Mouse (Mus musculus): Measurements from ENCODE around the gene Notch4. TPM values are rescaled to one million over a fixed set of nuclear protein-coding genes. Genes with fewer than 3 reads are reported as not detected.
A peak's percentile ranks its signal among the peaks of the same experiment; 100 is the strongest.

The Notch4 gene
- polyA plus RNA-seq, 1 experiment from 2014 or later = 0.87 TPM

DNA sequence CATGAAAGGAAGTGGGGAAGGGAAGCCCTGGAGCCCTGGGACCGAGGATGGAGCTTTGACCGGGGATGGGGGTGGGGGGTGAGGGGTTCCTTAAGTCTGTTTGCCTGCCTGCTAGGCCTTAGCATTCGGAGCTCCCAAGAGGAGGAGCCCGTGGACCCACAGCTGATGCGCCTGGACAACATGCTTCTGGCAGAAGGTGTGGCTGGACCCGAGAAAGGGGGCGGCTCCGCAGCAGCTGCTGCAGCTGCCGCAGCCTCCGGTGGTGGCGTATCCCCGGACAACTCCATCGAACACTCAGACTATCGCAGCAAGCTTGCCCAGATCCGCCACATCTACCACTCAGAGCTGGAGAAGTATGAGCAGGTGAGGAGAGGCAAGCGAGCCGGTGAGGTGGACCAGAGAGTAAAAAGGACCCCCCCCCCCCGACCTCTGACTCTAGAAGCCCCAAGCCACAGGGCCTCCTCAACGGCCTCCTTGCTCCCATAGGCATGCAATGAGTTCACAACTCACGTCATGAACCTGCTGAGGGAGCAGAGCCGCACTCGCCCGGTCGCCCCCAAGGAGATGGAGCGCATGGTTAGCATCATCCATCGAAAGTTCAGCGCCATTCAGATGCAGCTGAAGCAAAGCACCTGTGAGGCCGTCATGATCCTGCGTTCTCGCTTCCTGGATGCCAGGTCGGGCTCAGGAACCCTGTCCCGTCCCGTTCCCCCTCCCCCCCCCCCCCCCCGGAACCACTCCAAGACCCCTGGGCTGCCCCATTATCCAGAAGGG is 29.9 kb downstream of the Notch4 start:
- no peaks in the 10 kb centered on the region for H3K27me3 ChIP-seq
- no peak for DNase-seq (ENCODE audit: low read depth, low spot score)
- in situ Hi-C loops (cut with MboI; ENCODE audit: low pct_unique_long_range_greater_than_20kb) = no loop called here
- ChIA-PET POLR2A (interaction anchor here (0.7 to 3.4 kb wide), 2 partner anchors 10 to 42 kb away, joined by 3 to 28 read pairs; partner anchors contain the start of genes Agpat1 and Rnf5), CTCF (no interaction called here)
- no peak for ATAC-seq
- TF ChIP-seq CTCF (IDR thresholded peaks at IDR 0.05) = no peak

DNA sequence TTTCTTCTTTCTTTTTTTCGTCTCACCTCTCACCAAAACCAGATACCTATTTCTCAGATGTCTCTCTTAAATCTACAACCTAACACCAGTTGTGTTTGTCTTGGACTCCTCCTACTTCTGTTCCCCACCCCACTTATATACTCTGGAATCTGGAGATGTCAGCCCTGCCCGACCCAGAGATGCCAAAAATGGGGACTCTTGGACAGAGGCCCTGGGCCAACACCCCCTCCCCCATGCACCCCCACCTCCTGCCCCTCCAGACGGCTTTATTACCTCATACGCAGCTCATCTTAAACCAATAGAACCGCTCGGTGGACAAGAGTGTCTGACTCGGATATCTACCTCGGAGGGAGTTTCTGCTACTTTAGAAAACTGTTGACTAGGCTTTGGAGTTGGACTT is 32.0 kb downstream of the Notch4 start:
- ChIA-PET CTCF (interaction anchor here (1.1 kb wide), 1 partner anchor 9 kb away, joined by 4 read pairs; no protein-coding TSS in a partner anchor), POLR2A (no interaction called here)
- ATAC-seq = no peak
- in situ Hi-C loops (cut with MboI; ENCODE audit: low pct_unique_long_range_greater_than_20kb) = no loop called here
- no peak for DNase-seq (ENCODE audit: low read depth, low spot score)
- TF ChIP-seq CTCF (IDR thresholded peaks at IDR 0.05) = no peak
- no peaks in the 10 kb centered on the region for H3K27me3 ChIP-seq

DNA sequence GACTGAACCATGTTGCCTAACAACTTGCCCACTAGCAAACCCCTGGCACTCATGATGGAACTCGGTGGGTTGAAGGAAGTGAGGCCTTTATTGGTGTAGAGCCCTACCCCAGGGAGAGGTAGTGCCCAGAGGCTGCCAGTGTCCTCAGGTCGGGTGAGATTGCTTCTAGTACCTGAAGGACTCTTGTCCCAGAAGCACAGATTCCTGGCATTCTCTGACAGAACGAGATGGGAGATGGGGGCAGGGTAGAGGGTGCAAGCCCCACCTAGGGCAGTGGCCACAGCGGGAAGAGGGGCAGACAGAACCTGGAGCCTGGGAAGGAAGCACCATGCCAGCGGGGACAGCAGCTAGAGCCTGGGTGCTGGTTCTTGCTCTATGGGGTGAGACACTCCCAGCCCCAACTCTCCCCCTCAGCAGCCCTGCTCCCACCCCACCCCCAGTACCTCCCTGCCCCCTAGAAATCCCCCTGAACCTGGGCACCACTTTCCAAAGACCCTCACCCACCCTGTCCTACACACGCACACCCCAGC is 33.6 kb downstream of the Notch4 start, which contains the start of gene Ager:
Ager (plus strand) TSS at position 297 of the 530 bp plus-strand sequence.
- CTCF ChIA-PET = no interaction called here
- no peak for TF ChIP-seq CTCF (IDR thresholded peaks at IDR 0.05)
- POLR2A ChIA-PET = interaction anchor here (2.0 kb wide), 1 partner anchor 10 kb away, joined by 6 read pairs; no protein-coding TSS in a partner anchor
- no peak for DNase-seq (ENCODE audit: low read depth, low spot score)
- ATAC-seq = no peak
- H3K27me3 ChIP-seq = no peaks in the 10 kb centered on the region
- in situ Hi-C loops (cut with MboI; ENCODE audit: low pct_unique_long_range_greater_than_20kb) = no loop called here

DNA sequence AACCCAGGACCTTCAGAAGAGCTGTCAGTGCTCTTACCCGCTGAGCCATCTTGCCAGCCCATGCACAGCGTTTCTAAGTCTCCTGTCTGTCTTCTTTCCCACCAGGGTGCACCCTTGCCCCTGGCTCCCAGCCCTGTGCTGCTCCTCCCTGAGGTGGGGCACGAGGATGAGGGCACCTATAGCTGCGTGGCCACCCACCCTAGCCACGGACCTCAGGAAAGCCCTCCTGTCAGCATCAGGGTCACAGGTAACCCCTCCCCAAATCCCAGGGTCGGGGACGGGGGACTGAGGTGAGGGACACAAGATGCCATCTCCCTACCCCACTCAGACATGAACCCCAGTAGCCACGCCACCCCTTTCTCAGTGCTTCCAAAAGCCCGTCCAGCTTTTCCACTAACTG is 35.8 kb downstream of the Notch4 start:
- H3K27me3 ChIP-seq = no peaks in the 10 kb centered on the region
- no peak for DNase-seq (ENCODE audit: low read depth, low spot score)
- POLR2A ChIA-PET = interaction anchor here (1.0 kb wide), 1 partner anchor 9 kb away, joined by 3 read pairs; the partner anchor contains the start of gene Pbx2
- in situ Hi-C loops (cut with MboI; ENCODE audit: low pct_unique_long_range_greater_than_20kb) = no loop called here
- no peak for ATAC-seq
- no peak for TF ChIP-seq CTCF (IDR thresholded peaks at IDR 0.05)
- CTCF ChIA-PET = interaction anchor here (0.8 kb wide), 1 partner anchor 10 kb away, joined by 3 read pairs; the partner anchor contains the start of gene Gpsm3

DNA sequence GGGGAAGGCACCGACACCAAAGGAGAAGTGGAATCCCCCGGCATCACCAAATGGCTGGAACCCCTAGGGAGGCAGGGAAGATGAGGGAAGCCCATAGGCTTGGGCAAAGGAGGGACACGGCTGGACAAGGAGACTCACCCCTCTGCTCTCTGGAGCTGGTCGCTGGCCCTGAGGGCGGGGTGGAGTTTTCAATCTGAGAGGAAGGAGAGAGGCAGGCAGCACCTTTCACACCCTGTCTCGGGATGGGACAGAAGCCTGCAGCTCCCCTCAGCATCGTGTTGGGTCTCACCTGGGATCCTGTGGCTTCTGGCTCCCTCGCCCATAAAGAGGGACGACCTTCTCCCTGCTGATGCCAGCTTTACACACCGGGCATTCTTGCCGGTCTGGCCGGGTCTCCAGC is 37.7 kb downstream of the Notch4 start:
- TF ChIP-seq CTCF (IDR thresholded peaks at IDR 0.05) = no peak
- DNase-seq (ENCODE audit: low read depth, low spot score) (no peak), ATAC-seq (no peak)
- in situ Hi-C loops (cut with MboI; ENCODE audit: low pct_unique_long_range_greater_than_20kb) = no loop called here
- H3K27me3 ChIP-seq = no peaks in the 10 kb centered on the region
- ChIA-PET CTCF (no interaction called here), POLR2A (interaction anchor here (0.9 to 5.4 kb wide), 4 partner anchors 8 to 43 kb away, joined by 3 to 28 read pairs (median 4); partner anchors contain the start of genes Fkbpl and Pbx2)

DNA sequence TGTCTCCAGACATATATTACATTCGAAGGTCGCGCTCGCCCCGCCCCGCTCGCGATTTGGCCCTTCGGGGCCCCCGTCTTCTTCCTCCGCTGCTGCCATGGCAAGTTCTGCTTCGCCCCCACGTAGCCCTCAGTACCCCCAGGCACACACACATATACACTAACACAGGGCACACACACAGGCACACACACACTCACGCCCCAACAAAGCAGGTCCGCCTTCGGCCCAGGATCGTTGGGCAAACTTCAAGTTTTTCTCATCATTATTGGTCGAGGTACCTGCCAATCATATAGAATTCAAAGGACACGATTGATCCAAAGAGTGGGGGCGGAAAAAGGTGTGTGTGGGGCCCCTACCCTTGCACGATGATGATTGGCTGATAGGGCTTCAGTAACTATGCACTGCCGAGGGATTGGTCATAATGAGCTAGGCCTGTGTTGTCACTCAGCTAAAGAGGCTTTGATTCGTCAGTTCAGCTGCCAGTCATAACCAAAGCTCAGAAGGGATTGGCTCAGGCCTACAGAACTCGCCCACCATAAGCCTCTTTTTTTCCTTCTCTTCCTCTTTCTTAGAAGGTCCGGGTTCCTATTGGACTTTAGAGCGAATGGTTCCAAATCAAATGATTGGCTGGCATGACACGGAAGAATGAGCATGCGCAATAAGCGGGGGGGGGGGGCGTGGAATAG is 39.5 kb downstream of the Notch4 start, which contains the start of gene Rnf5:
Rnf5 (minus strand) TSS at position 316 of the 686 bp plus-strand sequence.
- in situ Hi-C loops (cut with MboI; ENCODE audit: low pct_unique_long_range_greater_than_20kb) = no loop called here
- CTCF ChIA-PET = interaction anchor here (1.0 to 2.1 kb wide), 4 partner anchors 9 to 26 kb away, joined by 3 to 13 read pairs (median 4); partner anchors contain the start of gene Prrt1
- POLR2A ChIA-PET = interaction anchor here (2.3 to 5.4 kb wide), 2 partner anchors 10 to 13 kb away, joined by 12 to 28 read pairs; partner anchors contain the start of genes Gpsm3 and Pbx2
- TF ChIP-seq CTCF (IDR thresholded peaks at IDR 0.05) = no peak
- DNase-seq (ENCODE audit: low read depth, low spot score) (peak; percentile 100), ATAC-seq (peak; percentile 88)
- H3K27me3 ChIP-seq = no peaks in the 10 kb centered on the region

DNA sequence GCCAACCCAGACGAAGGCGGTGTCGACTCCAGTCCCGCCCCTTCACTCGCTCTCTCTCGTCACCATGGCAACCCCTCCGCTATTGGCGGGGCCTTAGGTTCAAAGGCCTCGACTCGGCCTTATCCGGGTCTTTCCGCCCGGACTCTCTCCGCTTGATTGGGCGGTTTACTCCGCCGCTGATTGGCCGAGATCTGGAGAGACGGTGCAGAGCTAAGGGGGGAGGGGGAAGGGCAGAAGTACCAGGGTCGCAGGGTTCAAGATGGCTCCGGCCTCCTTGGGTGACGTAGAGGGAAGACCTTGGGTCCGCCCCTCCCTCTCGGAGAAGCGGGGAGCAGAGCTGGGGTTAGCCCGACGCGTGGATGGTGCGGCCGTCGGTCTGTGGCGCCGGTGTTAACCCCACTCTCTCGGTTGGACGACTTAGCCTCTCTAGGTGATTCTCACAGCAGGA is 40.0 kb downstream of the Notch4 start, which contains the start of gene Agpat1:
Agpat1 (plus strand) TSS at position 202 of the 448 bp plus-strand sequence.
- CTCF ChIA-PET = interaction anchor here (1.0 to 2.1 kb wide), 3 partner anchors 9 to 25 kb away, joined by 3 to 13 read pairs (median 4); partner anchors contain the start of gene Prrt1
- DNase-seq (ENCODE audit: low read depth, low spot score) (no peak), ATAC-seq (peak; percentile 67)
- POLR2A ChIA-PET = interaction anchor here (1.5 to 5.4 kb wide), 4 partner anchors 11 to 16 kb away, joined by 4 to 28 read pairs (median 8); partner anchors contain the start of genes Gpsm3 and Pbx2
- no peak for TF ChIP-seq CTCF (IDR thresholded peaks at IDR 0.05)
- in situ Hi-C loops (cut with MboI; ENCODE audit: low pct_unique_long_range_greater_than_20kb) = no loop called here
- no peaks in the 10 kb centered on the region for H3K27me3 ChIP-seq

DNA sequence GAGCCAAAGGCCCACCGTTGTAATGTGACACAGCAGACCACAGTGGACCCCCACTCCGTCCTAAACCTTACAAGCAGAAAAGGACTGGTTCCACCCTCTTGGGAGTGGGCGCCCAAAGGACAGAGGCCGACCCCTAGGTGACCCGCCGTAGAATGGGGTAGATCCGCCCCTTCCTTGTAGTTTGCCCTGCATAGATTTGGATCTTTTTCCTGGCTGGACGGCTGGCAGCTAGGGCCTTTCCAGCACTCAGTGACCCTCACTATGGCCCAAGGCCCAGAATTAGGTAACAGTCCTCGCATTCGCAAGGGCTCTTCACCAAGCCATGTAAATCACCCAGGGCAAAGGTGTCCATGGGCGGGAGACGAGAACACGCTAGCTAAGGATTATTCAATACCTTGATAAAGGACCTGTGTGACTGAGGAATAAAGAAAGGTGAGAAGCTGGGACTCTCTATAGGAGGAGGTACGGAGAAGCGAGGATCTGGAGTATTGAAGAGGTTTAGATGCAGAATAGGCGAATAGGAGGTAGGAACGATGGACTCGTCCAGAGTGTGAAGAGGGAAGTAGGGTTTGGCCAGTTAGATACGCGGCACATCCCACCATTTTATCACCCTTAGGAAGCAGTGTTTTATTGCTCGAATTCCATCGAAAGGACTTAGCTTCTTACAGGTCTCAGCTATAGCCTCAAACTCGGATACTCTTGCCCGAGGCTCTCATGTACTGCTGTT is 40.6 kb downstream of the Notch4 start:
- H3K27me3 ChIP-seq = no peaks in the 10 kb centered on the region
- POLR2A ChIA-PET = interaction anchor here (1.4 to 5.4 kb wide), 5 partner anchors 11 to 22 kb away, joined by 3 to 28 read pairs (median 5); partner anchors contain the start of genes Gpsm3 and Pbx2
- in situ Hi-C loops (cut with MboI; ENCODE audit: low pct_unique_long_range_greater_than_20kb) = no loop called here
- no peak for TF ChIP-seq CTCF (IDR thresholded peaks at IDR 0.05)
- ATAC-seq = no peak
- no peak for DNase-seq (ENCODE audit: low read depth, low spot score)
- CTCF ChIA-PET = interaction anchor here (1.2 to 2.1 kb wide), 4 partner anchors 9 to 40 kb away, joined by 3 to 13 read pairs (median 4); partner anchors contain the start of genes Fkbpl and Prrt1

DNA sequence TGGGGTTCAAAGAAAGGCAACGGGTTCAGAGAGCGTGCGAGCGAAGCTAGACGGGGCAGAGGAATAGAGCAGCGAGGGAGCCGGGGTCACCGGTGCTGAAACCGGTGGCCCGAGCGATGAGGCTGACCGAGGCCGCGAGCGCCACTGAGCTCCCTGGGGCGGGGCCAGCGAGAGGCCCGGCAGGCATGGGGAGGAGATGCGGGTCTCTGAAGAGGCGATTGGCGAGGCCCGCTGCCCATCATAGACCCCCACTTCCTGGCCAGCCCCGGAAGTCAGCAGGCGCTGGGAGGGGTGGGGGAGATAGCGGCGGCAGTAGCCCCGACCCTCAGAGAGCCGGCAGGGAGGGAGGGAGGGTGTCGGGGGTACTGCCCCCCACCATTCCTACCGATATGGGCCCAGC is 41.5 kb downstream of the Notch4 start:
- POLR2A ChIA-PET = interaction anchor here (0.6 to 5.4 kb wide), 8 partner anchors 12 to 296 kb away, joined by 3 to 28 read pairs (median 4); partner anchors contain the start of genes Gpsm3 and Pbx2
- CTCF ChIA-PET = interaction anchor here (1.2 to 2.1 kb wide), 3 partner anchors 10 to 39 kb away, joined by 3 to 13 read pairs (median 4); partner anchors contain the start of gene Fkbpl
- H3K27me3 ChIP-seq = no peaks in the 10 kb centered on the region
- no peak for TF ChIP-seq CTCF (IDR thresholded peaks at IDR 0.05)
- in situ Hi-C loops (cut with MboI; ENCODE audit: low pct_unique_long_range_greater_than_20kb) = no loop called here
- ATAC-seq = peak; percentile 51
- no peak for DNase-seq (ENCODE audit: low read depth, low spot score)
